Comparison of ENCODE assay signal across 7 mouse cellular contexts in the genomic region with DNA sequence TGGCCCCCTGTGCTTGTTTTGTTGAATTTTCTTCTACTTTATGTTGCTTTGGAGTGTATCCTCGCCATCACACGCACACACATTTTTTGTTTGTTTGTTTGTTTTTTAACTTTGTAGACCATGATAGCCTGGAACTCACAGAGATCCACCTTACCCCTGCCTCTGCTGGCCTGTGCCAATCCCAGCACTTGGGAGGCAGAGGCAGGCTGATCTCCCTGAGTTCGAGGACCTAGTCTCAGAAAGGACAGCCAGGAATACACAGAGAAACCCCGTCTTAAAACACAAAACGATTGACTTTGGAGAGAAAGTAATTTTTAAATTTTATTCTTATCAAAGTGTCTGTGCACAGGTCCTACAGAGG. TPM values are rescaled to one million over a fixed set of nuclear protein-coding genes. Genes with fewer than 3 reads are reported as not detected.
DNase-seq lines count a peak whose midpoint lies in the region; ATAC-seq and TF ChIP-seq lines count a peak whose summit lies in the region.

No protein-coding gene starts in this region.

- H3K79me2 ChIP-seq in CH12.LX (replicated peaks; ENCODE audit: control insufficient read depth, extremely low read depth, insufficient read depth, poor library complexity, severe bottlenecking), result peaks cover 37% of the 10 kb centered on the region

- H3K36me3 ChIP-seq in CH12.LX (replicated peaks in 1 of 2; ENCODE audit: control insufficient read depth in 1 of 2, insufficient read depth in 1 of 2, low read length in 1 of 2) (peaks cover 16 to 52% of the 10 kb centered on the region in 2 experiments), ES-Bruce4 (ENCODE audit: control insufficient read depth, insufficient read depth, low read length, poor library complexity, severe bottlenecking) (peaks cover 26% of the 10 kb centered on the region)
- peaks cover 16% of the 10 kb centered on the region for H3K36me3 ChIP-seq in liver, postnatal 0 days (replicated peaks; ENCODE audit: insufficient read depth, low read length)

- TF ChIP-seq POLR2A in CH12.LX (IDR thresholded peaks at IDR 0.05; ENCODE audit: low read depth, low read length) (no peak), ES-Bruce4 (IDR thresholded peaks at IDR 0.05; ENCODE audit: insufficient read depth, low read length) (no peak)

- H3K4me2 ChIP-seq in CH12.LX (ENCODE audit: insufficient read depth, low read depth, poor library complexity, severe bottlenecking), result no peak overlapping the region
- 0 out of 2 replicates have a peak overlapping the region, but pooled peaks have one; percentile 5 for H3K4me2 ChIP-seq in liver, postnatal 0 days (ENCODE audit: low read depth, low read length)

- no peak for TF ChIP-seq RAD21 in CH12.LX (IDR thresholded peaks at IDR 0.05; ENCODE audit: low read depth, low read length)

- no peak overlapping the region for H3K9ac ChIP-seq in CH12.LX (ENCODE audit: insufficient read depth, low read depth)
- H3K9ac ChIP-seq in ES-Bruce4 (ENCODE audit: low read depth, poor library complexity, severe bottlenecking), result no peak overlapping the region
- no peak overlapping the region for H3K9ac ChIP-seq in liver, postnatal 0 days (replicated peaks)

- no peaks in the 10 kb centered on the region for H3K27me3 ChIP-seq in CH12.LX (replicated peaks)
- H3K27me3 ChIP-seq in ES-Bruce4 (ENCODE audit: control insufficient read depth, insufficient read depth, low read length, poor library complexity, severe bottlenecking), result no peaks in the 10 kb centered on the region
- H3K27me3 ChIP-seq in liver, postnatal 0 days (ENCODE audit: insufficient read depth, low read length), result no peaks in the 10 kb centered on the region

- H3K27ac ChIP-seq in CH12.LX (ENCODE audit: insufficient read depth, low read depth), result no peak overlapping the region
- peak overlapping the region; percentile 37; the same call in 1 of the 2 replicates for H3K27ac ChIP-seq in ES-Bruce4 (ENCODE audit: insufficient read depth, low read length)
- H3K27ac ChIP-seq in liver, postnatal 0 days (ENCODE audit: low read depth), result no peak overlapping the region

- TF ChIP-seq CTCF in CH12.LX (conservative IDR thresholded peaks at IDR 0.05 in 1 of 2, IDR thresholded peaks at IDR 0.05 in 1 of 2; ENCODE audit: low read depth in 2 of 2, low read length in 2 of 2), result no peak
- no peak for TF ChIP-seq CTCF in ES-Bruce4 (IDR thresholded peaks at IDR 0.05; ENCODE audit: low read depth, low read length)
- TF ChIP-seq CTCF in liver, postnatal 0 days (IDR thresholded peaks at IDR 0.05; ENCODE audit: low read depth), result no peak

- TF ChIP-seq EP300 in CH12.LX (IDR thresholded peaks at IDR 0.05; ENCODE audit: low read length) (no peak), ES-Bruce4 (IDR thresholded peaks at IDR 0.05; ENCODE audit: insufficient read depth, low read depth, low read length) (no peak)
- TF ChIP-seq EP300 in liver, postnatal 0 days (IDR thresholded peaks at IDR 0.05; ENCODE audit: low read depth), result no peak

- DNase-seq in CH12.LX (ENCODE audit: extremely low read depth), result no peak
- DNase-seq in liver, postnatal 0 days, result no peak
- DNase-seq in embryo, embryonic 10.5 days (ENCODE audit: low spot score), result no peak
- no peak for DNase-seq in adrenal gland, postnatal 4 days (ENCODE audit: low spot score in 2 of 2)
- no peak for DNase-seq in right cerebral cortex, postnatal 4 days

- peak; percentile 12 for ATAC-seq in granulocyte monocyte progenitor cell, adult 5-6 weeks (replicated peaks; ENCODE audit: poor library complexity, severe bottlenecking)
- peak; percentile 38 for ATAC-seq in liver, postnatal 0 days

- 28% methylated on average over 5 of the region's 5 CpGs for WGBS in liver, postnatal 0 days (ENCODE audit: insufficient replicate concordance)

- H3K9me3 ChIP-seq in CH12.LX (replicated peaks; ENCODE audit: low read length), result no peaks in the 10 kb centered on the region
- no peaks in the 10 kb centered on the region for H3K9me3 ChIP-seq in ES-Bruce4 (replicated peaks; ENCODE audit: control insufficient read depth, insufficient read depth, low read length, poor library complexity, severe bottlenecking)
- no peaks in the 10 kb centered on the region for H3K9me3 ChIP-seq in liver, postnatal 0 days (ENCODE audit: low read length)

- H3K4me3 ChIP-seq in CH12.LX (replicated peaks in 1 of 3; ENCODE audit: low read depth in 2 of 3, low read length in 2 of 3, poor library complexity in 1 of 3), result peak overlapping the region in 2 of 3 experiments; percentile 21 to 97
- H3K4me3 ChIP-seq in ES-Bruce4 (ENCODE audit: low read depth, low read length), result peak overlapping the region; percentile 28; the same call in 1 of the 2 replicates
- peak overlapping the region; percentile 91; the same call in 1 of the 2 replicates for H3K4me3 ChIP-seq in liver, postnatal 0 days (ENCODE audit: low read depth, low read length)

- dilution Hi-C loops in CH12.LX (cut with MboI; ENCODE audit: extremely low pct_ligation_motif_present, extremely low pct_unique_long_range_greater_than_20kb, low sequenced_read_pairs), result no loop called here

- peaks cover 3 to 35% of the 10 kb centered on the region in 2 experiments for H3K4me1 ChIP-seq in CH12.LX (ENCODE audit: control insufficient read depth in 1 of 2, insufficient read depth in 2 of 2)
- no peaks in the 10 kb centered on the region for H3K4me1 ChIP-seq in ES-Bruce4 (ENCODE audit: control insufficient read depth, insufficient read depth, low read length)
- H3K4me1 ChIP-seq in liver, postnatal 0 days (ENCODE audit: insufficient read depth), result peaks cover 19% of the 10 kb centered on the region

- in situ Hi-C loops in CH12.LX (cut with MboI; ENCODE audit: low pct_ligation_motif_present, low pct_unique_long_range_greater_than_20kb, low sequenced_read_pairs), result loop anchor here (5.0 kb wide), 1 partner anchor 46 kb away; no protein-coding TSS in a partner anchor

TF ChIP-seq in CH12.LX, 34 proteins besides CTCF, POLR2A, EP300 and RAD21:
- no peak for TF ChIP-seq ZC3H11A (IDR thresholded peaks at IDR 0.05; ENCODE audit: low read depth, low read length)

RNA-seq across cellular contexts. Expression of gene Klhl11, which starts 0.4 kb away (rescaled TPM):
- total RNA-seq in CH12.LX (2012; rRNA removed) (19.5 and 24.1 TPM in 2 replicates), CH12.LX (2014; rRNA removed) (12.8 and 13.7 TPM in 2 replicates)
- polyA plus RNA-seq in CH12.LX (2012; ENCODE audit: insufficient read length, low read depth) (9.8 and 10.1 TPM in 2 replicates), ES-Bruce4 (2011; ENCODE audit: insufficient read depth, insufficient read length, low read depth, missing spikeins) (18.4 and 19.6 TPM in 2 replicates)
- 7.0 and 10.1 TPM in 2 replicates for total RNA-seq in granulocyte monocyte progenitor cell, adult 5-6 weeks (2014; fragmentation: Nextera tagmentation)
- total RNA-seq in granulocyte monocyte progenitor cell, adult 5-6 weeks (2017), result 16.7 and 21.3 TPM in 2 replicates
- 0.88 and 1.3 TPM in 2 replicates for polyA plus RNA-seq in liver, postnatal 0 days (2015; fragmentation: Nextera tagmentation; extraction: Ambion mirVana)
- 10 to 100 TPM; 48.8 to 50.0 TPM for total RNA-seq in adrenal gland, postnatal 4 days (2021)

RNA-seq across cellular contexts. Expression of gene Klhl10, which starts 31.2 kb away (rescaled TPM):
- total RNA-seq in CH12.LX (2012; rRNA removed) (0.67 and 1.1 TPM in 2 replicates), CH12.LX (2014; rRNA removed) (0.48 and 0.54 TPM in 2 replicates)
- polyA plus RNA-seq in CH12.LX (2012; ENCODE audit: insufficient read length, low read depth) (0.30 and 0.56 TPM in 2 replicates), ES-Bruce4 (2011; ENCODE audit: insufficient read depth, insufficient read length, low read depth, missing spikeins) (0.84 and 0.90 TPM in 2 replicates)
- not detected in 2 replicates for total RNA-seq in granulocyte monocyte progenitor cell, adult 5-6 weeks (2014; fragmentation: Nextera tagmentation)
- not detected in 2 replicates for total RNA-seq in granulocyte monocyte progenitor cell, adult 5-6 weeks (2017)
- 0.07 TPM in 2 replicates for polyA plus RNA-seq in liver, postnatal 0 days (2015; fragmentation: Nextera tagmentation; extraction: Ambion mirVana)
- total RNA-seq in adrenal gland, postnatal 4 days (2021), result 1 to 10 TPM; 1.5 to 2.1 TPM

RNA-seq across cellular contexts. Expression of gene Nt5c3b, which starts 31.3 kb away (rescaled TPM):
- total RNA-seq in CH12.LX (2012; rRNA removed), result 54.4 and 60.3 TPM in 2 replicates
- 50.1 and 54.2 TPM in 2 replicates for total RNA-seq in CH12.LX (2014; rRNA removed)
- 63.5 and 68.2 TPM in 2 replicates for polyA plus RNA-seq in CH12.LX (2012; ENCODE audit: insufficient read length, low read depth)
- 37.3 and 44.6 TPM in 2 replicates for polyA plus RNA-seq in ES-Bruce4 (2011; ENCODE audit: insufficient read depth, insufficient read length, low read depth, missing spikeins)
- 46.9 and 50.7 TPM in 2 replicates for total RNA-seq in granulocyte monocyte progenitor cell, adult 5-6 weeks (2014; fragmentation: Nextera tagmentation)
- total RNA-seq in granulocyte monocyte progenitor cell, adult 5-6 weeks (2017), result 23.3 and 31.3 TPM in 2 replicates
- 11.1 and 11.9 TPM in 2 replicates for polyA plus RNA-seq in liver, postnatal 0 days (2015; fragmentation: Nextera tagmentation; extraction: Ambion mirVana)
- total RNA-seq in adrenal gland, postnatal 4 days (2021), result 10 to 100 TPM; 82.4 to 84.5 TPM

RNA-seq across cellular contexts. Expression of gene Acly, which starts 54.9 kb away (rescaled TPM):
- 246 and 263 TPM in 2 replicates for total RNA-seq in CH12.LX (2012; rRNA removed)
- 245 and 277 TPM in 2 replicates for total RNA-seq in CH12.LX (2014; rRNA removed)
- 196 and 213 TPM in 2 replicates for polyA plus RNA-seq in CH12.LX (2012; ENCODE audit: insufficient read length, low read depth)
- 225 and 232 TPM in 2 replicates for polyA plus RNA-seq in ES-Bruce4 (2011; ENCODE audit: insufficient read depth, insufficient read length, low read depth, missing spikeins)
- total RNA-seq in granulocyte monocyte progenitor cell, adult 5-6 weeks (2014; fragmentation: Nextera tagmentation), result 93.5 and 98.0 TPM in 2 replicates
- 101 and 107 TPM in 2 replicates for total RNA-seq in granulocyte monocyte progenitor cell, adult 5-6 weeks (2017)
- polyA plus RNA-seq in liver, postnatal 0 days (2015; fragmentation: Nextera tagmentation; extraction: Ambion mirVana), result 24.4 and 29.8 TPM in 2 replicates
- 100 to 1,000 TPM; 420 to 464 TPM for total RNA-seq in adrenal gland, postnatal 4 days (2021)

RNA-seq across cellular contexts. Expression of gene Fkbp10, which starts 57.4 kb away (rescaled TPM):
- total RNA-seq in CH12.LX (2012; rRNA removed) (0.34 and 0.63 TPM in 2 replicates), CH12.LX (2014; rRNA removed) (0.24 and 0.46 TPM in 2 replicates)
- polyA plus RNA-seq in CH12.LX (2012; ENCODE audit: insufficient read length, low read depth) (0.30 and 0.31 TPM in 2 replicates), ES-Bruce4 (2011; ENCODE audit: insufficient read depth, insufficient read length, low read depth, missing spikeins) (22.5 and 24.3 TPM in 2 replicates)
- total RNA-seq in granulocyte monocyte progenitor cell, adult 5-6 weeks (2014; fragmentation: Nextera tagmentation), result not detected in 2 replicates
- total RNA-seq in granulocyte monocyte progenitor cell, adult 5-6 weeks (2017), result not detected in 2 replicates
- 7.4 and 9.0 TPM in 2 replicates for polyA plus RNA-seq in liver, postnatal 0 days (2015; fragmentation: Nextera tagmentation; extraction: Ambion mirVana)
- total RNA-seq in adrenal gland, postnatal 4 days (2021), result 10 to 100 TPM; 65.3 to 68.6 TPM

Comparison
In these comparisons a context has a peak if more than half of its experiments do, and no peak if none do; other contexts are left out.
1. H3K4me3 ChIP-seq: peak in every context shown above with its lines; median percentile 91 in liver, postnatal 0 days; 59 in CH12.LX; 28 in ES-Bruce4.